Mouse (Mus musculus) liver, embryonic 14.5 days (tissue): ENCODE data around the gene Wipf3.

ENCODE experiments used
- CTCF ChIP-seq: IDR thresholded peaks from 2 replicates; pipeline ENCODE4 v1.5.1; 2016; ENCODE audit warnings: antibody characterized with exemption, low read depth, control low read depth
- EP300 ChIP-seq: IDR thresholded peaks from 2 replicates; pipeline ENCODE4 v1.6.1; 2016; ENCODE audit warnings: antibody characterized with exemption, low read depth

DNA sequence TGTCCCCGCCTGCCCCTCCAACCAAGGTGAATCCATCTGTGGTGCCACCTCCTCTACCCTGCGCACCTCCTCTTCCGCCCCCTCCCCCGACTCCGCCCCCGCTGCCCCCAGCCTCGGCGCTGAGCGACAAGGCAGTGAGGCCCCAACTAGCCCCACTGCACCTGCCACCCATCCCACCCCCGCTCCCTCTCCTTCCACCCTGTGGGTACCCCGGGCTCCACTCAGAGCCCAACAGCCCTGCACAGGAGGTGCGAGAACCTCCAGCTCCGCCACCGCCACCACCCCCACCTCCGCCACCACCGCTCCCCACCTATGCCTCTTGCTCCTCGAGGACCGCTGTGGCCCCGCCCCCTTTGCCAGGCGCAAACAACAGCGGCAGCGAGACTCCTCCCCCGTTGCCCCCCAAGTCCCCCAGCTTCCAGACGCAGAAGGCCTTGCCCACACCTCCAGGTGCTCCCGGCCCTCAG is 56.1 kb downstream of the Wipf3 start:
- no peak for TF ChIP-seq EP300
- TF ChIP-seq CTCF, result no peak
